Mouse (Mus musculus) lung, postnatal 4 days (tissue): Measurements from ENCODE around the gene Ap4e1.
A peak's percentile ranks its signal among the peaks of the same experiment; 100 is the strongest.
"Not testable (repeated sequence)": the region's sequence is repeated elsewhere in the genome, so short reads cannot be mapped to it uniquely, and the experiment has no call there.

Experiments
- DNase-seq, 2 experiments: peaks; one replicate each; pipeline ENCODE4 v3.0.0; 2021

The Ap4e1 gene

DNA sequence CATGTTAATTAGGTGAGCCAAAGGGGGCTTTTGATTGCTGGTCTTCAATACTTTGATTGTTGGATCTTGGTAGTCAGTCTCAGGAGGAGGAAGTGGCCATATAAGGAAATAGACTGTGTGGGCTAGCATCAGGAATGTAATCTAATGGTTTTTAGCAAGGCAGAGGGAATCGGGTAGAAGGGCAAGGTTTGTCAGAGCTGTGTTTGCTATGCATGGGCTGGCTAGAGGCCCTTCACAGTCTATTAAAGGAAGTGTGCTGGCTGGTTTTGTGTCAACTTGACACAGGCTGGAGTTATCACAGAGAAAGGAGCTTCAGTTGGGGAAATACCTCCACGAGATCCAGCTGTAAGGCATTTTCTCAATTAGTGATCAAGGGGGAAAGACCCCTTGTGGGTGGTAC is 70.5 kb downstream of the Ap4e1 start:
- DNase-seq = peak; percentile 23 to 34

DNA sequence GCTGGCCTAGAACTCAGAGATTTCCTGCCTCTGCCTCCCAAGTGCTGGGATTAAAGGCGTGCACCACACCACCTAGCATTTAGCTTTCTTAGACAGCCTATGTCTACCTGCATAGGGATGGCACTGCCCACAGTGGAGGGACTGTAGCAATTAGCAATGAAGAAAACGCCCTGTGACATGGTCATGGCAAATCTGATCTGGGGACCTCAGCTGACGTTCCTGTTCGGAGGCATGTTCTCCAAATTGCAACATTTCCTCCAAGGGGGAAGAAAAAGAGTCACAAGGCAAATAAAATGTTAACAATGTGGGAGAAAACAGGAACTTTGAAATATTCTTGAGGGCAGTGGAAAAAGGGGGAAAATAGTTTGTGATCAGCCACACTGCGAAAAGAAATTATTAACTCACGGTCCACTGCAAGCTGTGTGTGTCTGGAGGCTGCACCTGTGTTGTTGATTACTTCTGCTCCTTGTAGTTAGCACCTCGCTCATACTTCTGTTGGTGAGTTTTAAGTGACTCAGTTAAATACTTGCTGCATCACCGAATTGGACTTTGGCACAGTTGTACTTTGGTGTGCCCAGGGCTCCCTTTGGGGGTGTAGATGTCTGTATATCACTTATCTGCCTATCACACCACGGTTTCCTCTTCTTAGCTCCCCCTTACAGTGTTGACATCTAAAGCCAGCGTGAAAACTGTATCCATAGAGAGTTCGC is 71.5 kb downstream of the Ap4e1 start:
- DNase-seq = peak in 1 of 2 experiments; percentile 32

DNA sequence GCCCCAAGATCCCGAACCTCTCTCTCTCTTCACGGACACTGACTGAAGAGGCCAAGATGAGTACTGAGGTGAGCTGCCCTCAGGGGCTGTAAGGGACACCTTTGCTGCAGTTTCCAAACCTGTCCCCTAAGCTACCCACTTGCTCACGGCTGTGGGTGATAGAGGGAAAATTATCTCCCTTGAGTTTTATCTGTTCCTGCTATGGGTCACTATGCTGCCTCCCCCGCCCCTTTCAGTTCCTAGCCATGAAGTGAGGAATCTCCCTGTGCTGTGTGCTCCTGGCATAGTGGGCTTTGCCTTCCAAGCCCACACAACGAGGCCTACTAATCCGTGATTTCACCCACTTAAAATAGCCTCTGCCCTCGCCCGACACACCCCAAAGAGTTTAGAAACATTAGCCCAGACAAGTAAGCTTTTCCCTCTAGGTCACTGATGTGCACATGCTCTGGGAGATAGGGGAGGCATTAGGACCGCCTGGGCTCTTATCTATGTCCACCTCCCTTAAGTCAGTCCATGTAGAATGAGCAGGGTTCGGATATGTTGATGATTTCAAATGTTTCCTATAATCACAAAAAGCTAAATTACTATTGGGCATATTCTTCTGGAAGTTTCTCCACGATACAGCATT is 72.2 kb downstream of the Ap4e1 start:
- DNase-seq = no peak

DNA sequence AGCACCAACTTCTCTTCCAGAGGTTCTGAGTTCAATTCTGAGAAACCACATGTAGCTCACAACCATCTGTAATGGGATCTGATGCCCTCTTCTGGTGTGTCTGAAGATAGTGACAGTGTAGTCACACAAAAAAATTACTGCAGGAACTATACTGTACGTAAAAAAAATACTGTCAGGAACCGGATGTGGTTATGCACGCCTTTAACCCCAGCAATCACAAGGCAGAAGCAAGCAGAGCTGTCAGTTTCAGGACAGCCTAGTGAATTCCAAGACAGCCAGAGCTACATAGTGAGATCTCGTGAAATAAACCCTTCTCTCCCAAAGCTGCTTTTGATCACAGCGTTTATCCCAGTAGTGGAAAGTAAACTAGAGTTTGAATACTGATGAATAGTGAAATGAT is 77.7 kb downstream of the Ap4e1 start:
- DNase-seq = no peak

DNA sequence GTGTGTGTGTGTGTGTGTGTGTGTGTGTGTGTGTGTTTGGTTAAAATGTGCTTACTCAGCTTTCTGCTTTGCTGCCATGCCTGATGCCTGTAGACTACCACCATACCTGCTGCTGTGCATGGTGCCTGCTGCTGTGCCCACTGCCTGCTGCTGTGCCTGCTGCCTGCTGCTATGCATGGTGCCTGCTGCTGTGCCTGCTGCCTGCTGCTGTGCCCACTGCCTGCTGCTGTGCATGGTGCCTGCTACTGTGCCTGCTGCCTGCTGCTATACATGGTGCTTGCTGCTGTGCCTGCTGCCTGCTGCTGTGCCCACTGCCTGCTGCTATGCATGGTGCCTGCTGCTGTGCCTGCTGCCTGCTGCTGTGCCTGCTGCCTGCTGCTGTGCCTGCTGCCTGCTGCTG is 81.6 kb downstream of the Ap4e1 start:
- not testable (repeated sequence) for DNase-seq

DNA sequence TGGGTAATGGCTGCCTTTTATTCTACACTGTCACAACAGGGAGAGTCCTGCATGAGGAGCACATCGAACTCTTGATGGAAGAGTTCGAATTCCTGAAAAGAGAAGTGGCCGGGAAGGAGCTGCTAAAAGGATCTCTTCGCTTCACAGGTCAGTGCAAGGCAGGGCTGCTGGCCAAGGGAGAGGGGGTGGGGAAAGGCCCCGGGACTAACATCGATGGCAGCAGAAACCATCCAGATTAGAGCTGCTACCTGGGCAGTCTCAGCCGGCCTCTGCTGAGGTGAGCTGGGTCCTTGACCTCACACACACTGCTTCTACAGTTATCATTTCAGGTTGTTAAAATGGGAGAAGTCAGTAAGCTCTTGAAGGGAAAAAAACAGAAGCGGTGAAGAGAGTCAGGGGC is 83.5 kb downstream of the Ap4e1 start:
- no peak for DNase-seq

DNA sequence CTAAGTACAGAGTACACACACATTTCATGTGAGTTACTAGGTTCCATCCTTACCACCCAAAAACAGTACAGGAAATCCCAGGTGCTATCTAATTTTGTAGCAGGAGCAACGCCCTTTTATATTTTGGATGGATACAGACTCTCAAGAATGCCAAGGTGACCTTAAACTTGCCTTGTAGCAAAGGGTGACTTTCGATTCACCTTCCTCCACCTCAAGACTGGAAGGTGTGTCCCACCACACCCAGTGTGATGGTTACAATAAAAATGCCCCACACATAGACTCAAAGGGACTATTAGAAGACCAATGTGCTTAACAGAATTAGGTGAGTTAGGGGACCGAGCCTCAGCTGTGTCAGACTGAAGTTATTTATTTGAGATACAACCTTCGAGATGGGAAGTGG is 100.5 kb downstream of the Ap4e1 start:
- DNase-seq = no peak
